Mouse (Mus musculus) G1E (cell line): ENCODE data around the gene Ctbp1.

Experiments
- CTCF ChIP-seq: IDR thresholded peaks from 2 replicates; pipeline ENCODE4 v1.5.1; 2012; ENCODE audit warnings: low read depth, low read length, inconsistent platforms, mixed read lengths
- GATA1 ChIP-seq: IDR thresholded peaks from 2 replicates; pipeline ENCODE4 v1.6.1; 2012; ENCODE audit warnings: borderline replicate concordance, low read length, inconsistent platforms, mixed read lengths

- TF ChIP-seq CTCF, result no peak
- TF ChIP-seq GATA1, result no peak
These were observed 20.4 kb downstream of the Ctbp1 start for GRCm38 (mm10) chr5:33254416-33254815.
